Comparison of ENCODE assay signal across 8 mouse cellular contexts in genomic region chr12:45467058-45467457, GRCm38 (mm10).
DNase-seq lines count a peak whose midpoint lies in the region; ATAC-seq and TF ChIP-seq lines count a peak whose summit lies in the region.

No protein-coding gene starts in this region.

- no peaks in the 10 kb centered on the region for H3K9me3 ChIP-seq in neural tube, embryonic 11.5 days (ENCODE audit: control insufficient read depth, low read length)
- no peaks in the 10 kb centered on the region for H3K9me3 ChIP-seq in liver, postnatal 0 days (ENCODE audit: low read length)

- H3K4me2 ChIP-seq in neural tube, embryonic 11.5 days (ENCODE audit: low read depth), result no peak overlapping the region
- H3K4me2 ChIP-seq in liver, postnatal 0 days (ENCODE audit: low read depth, low read length), result no peak overlapping the region

- 0 out of 2 replicates have a peak overlapping the region, but pooled peaks have one; percentile 8 for H3K27ac ChIP-seq in neural tube, embryonic 11.5 days (ENCODE audit: low read depth, low read length)
- no peak overlapping the region for H3K27ac ChIP-seq in liver, postnatal 0 days (ENCODE audit: low read depth)

- no peak for TF ChIP-seq CTCF in liver, postnatal 0 days (IDR thresholded peaks at IDR 0.05; ENCODE audit: low read depth)

- peak; percentile 38 for DNase-seq in adrenal gland, postnatal 10 days
- no peak for DNase-seq in adrenal gland, adult (ENCODE audit: inconsistent age in 2 of 2, low spot score in 1 of 2)
- DNase-seq in neural tube, embryonic 11.5 days (ENCODE audit: low spot score), result peak; percentile 20
- DNase-seq in neural tube, embryonic 10.5 days (ENCODE audit: extremely low spot score, low spot score), result no peak
- DNase-seq in layer of hippocampus, postnatal 14 days (ENCODE audit: low spot score in 2 of 2), result peak; percentile 50 to 78
- peak; percentile 15 for DNase-seq in ovary, postnatal 36 days (ENCODE audit: low spot score)
- DNase-seq in liver, postnatal 0 days, result no peak

- WGBS in neural tube, embryonic 11.5 days, result 61% methylated on average over 2 of the region's 2 CpGs
- 24% methylated on average over 2 of the region's 2 CpGs for WGBS in liver, postnatal 0 days (ENCODE audit: insufficient replicate concordance)

- H3K4me3 ChIP-seq in neural tube, embryonic 11.5 days (ENCODE audit: low read depth, low read length), result no peak overlapping the region
- no peak overlapping the region for H3K4me3 ChIP-seq in liver, postnatal 0 days (ENCODE audit: low read depth, low read length)

- no peaks in the 10 kb centered on the region for H3K27me3 ChIP-seq in neural tube, embryonic 11.5 days (ENCODE audit: control insufficient read depth, insufficient read depth, low read length)
- no peaks in the 10 kb centered on the region for H3K27me3 ChIP-seq in liver, postnatal 0 days (ENCODE audit: insufficient read depth, low read length)

- TF ChIP-seq EP300 in liver, postnatal 0 days (IDR thresholded peaks at IDR 0.05; ENCODE audit: low read depth), result no peak

- H3K4me1 ChIP-seq in neural tube, embryonic 11.5 days (ENCODE audit: control insufficient read depth, insufficient read depth, low read length), result no peaks in the 10 kb centered on the region
- H3K4me1 ChIP-seq in liver, postnatal 0 days (ENCODE audit: insufficient read depth), result no peaks in the 10 kb centered on the region

- ATAC-seq in neural tube, embryonic 11.5 days (ENCODE audit: insufficient read depth, low FRiP score, low TSS enrichment), result no peak
- no peak for ATAC-seq in liver, postnatal 0 days
- ATAC-seq in cerebellum, adult (ENCODE audit: insufficient number of reproducible peaks, low FRiP score, low TSS enrichment), result no peak

- H3K9ac ChIP-seq in neural tube, embryonic 11.5 days (ENCODE audit: low read length), result no peak overlapping the region
- H3K9ac ChIP-seq in liver, postnatal 0 days (replicated peaks), result no peak overlapping the region

- H3K36me3 ChIP-seq in neural tube, embryonic 11.5 days (ENCODE audit: control insufficient read depth, insufficient read depth, low read length), result no peaks in the 10 kb centered on the region
- H3K36me3 ChIP-seq in liver, postnatal 0 days (replicated peaks; ENCODE audit: insufficient read depth, low read length), result no peaks in the 10 kb centered on the region

Comparison
In these comparisons a context has a peak if more than half of its experiments do, and no peak if none do; other contexts are left out.
1. DNase-seq: peak in adrenal gland, postnatal 10 days (single experiment), neural tube, embryonic 11.5 days (single experiment), layer of hippocampus, postnatal 14 days (2 of 2) and ovary, postnatal 36 days (single experiment); none in adrenal gland, adult (0 of 2), neural tube, embryonic 10.5 days (single experiment) and liver, postnatal 0 days (single experiment).